Mouse (Mus musculus) left cerebral cortex, adult 2 months (tissue): ENCODE data around the gene Chchd5. TPM values are rescaled to one million over a fixed set of nuclear protein-coding genes. Genes with fewer than 3 reads are reported as not detected.

ENCODE experiments used
- DNase-seq, 2 experiments: peaks; one replicate each; pipeline ENCODE4 v3.0.0; 2021 to 2022; ENCODE audit warnings: low spot score in 2 of 2, mixed read lengths in 1 of 2; ENCODE audit errors: extremely low spot score in 1 of 2
- H3K27ac ChIP-seq: fragments of 200-600 bp; 2 replicates; pipeline ENCODE4 v1.8.1; 2022
- H3K4me3 ChIP-seq: fragments of 200-600 bp; 2 replicates; pipeline ENCODE4 v1.8.1; 2022
- CTCF ChIP-seq: fragments of 200-600 bp; IDR thresholded peaks from 2 replicates; pipeline ENCODE4 v1.8.1; 2022; ENCODE audit warnings: antibody characterized with exemption, mild to moderate bottlenecking, moderate library complexity
- intact Hi-C: fragments of 180-260 bp; cut with DNase I; formaldehyde crosslinking; loops from one replicate; pipeline ENCODE4 v1.15.1; 2025
- total RNA-seq, 2 experiments: library from RNA; stranded (reverse); gene quantifications; 2 replicates each; pipeline ENCODE4 v1.2.3; 2021

The Chchd5 gene
- total RNA-seq, 2 experiments from 2014 or later: 10.2 to 12.2 TPM

DNA sequence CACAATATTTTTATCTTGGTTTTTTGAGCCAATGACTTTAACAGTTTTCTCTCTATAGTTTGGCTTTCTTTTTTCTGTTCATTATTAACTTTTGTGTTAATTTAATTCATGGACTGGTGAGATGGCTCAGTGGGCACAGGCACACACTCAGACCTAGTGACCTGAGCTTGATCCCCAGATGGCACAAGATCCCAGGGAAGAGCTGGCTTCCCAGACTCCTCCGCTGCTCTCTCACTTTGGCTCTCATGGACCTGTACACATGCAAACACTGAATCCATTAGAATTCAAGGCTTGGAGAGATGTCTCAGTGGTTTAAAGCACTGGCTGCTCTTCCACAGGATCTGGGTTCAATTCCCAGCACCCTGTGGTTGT lies 13.1 kb upstream of the Chchd5 start:
- H3K4me3 ChIP-seq: no peak overlapping the region
- DNase-seq: no peak
- no peak overlapping the region for H3K27ac ChIP-seq
- intact Hi-C loops: no loop called here
- TF ChIP-seq CTCF: no peak

DNA sequence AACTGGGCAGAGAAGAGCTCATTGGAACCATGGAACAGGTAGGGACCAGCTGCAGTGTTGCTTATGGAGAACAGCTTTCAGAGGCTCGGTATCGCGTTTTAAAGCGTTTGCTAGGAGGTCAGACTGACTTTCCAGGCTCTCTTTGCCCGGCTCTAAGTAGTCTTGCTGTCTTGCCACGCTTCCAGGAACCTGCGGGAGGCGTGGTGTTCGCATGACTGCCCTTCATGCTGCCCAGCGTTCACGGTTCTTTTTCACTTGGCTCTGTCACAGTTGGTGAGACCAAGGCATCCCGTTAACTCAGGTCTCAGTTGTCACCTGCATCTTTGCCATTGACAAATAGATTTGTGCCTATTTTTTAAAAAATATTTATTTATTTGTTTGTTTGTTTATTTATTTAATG lies 11.4 kb upstream of the Chchd5 start:
- H3K27ac ChIP-seq: no peak overlapping the region
- TF ChIP-seq CTCF: no peak; the same call in 1 of the 2 replicates
- intact Hi-C loops: no loop called here
- H3K4me3 ChIP-seq: no peak overlapping the region
- DNase-seq: no peak

DNA sequence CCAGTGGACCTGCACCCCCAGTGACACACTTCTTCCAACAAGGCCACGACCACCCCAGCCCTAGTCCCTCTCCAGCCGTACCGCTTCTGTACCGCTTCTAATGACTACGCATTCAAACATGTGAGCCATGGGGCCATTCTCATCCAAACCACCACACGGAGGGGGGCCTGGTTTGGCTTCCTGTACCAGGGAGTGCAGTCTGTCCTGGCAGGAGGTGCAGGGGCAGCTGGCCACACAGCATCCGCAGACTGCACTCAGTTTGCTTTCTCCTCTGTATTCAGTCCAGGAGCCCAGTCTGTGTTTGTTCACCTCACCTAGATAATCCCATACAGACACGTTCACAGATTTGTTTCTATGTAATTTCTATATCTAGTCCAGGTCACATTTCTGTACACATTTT lies 7.5 kb upstream of the Chchd5 start:
- TF ChIP-seq CTCF: no peak
- H3K27ac ChIP-seq: no peak overlapping the region
- intact Hi-C loops: no loop called here
- H3K4me3 ChIP-seq: no peak overlapping the region
- DNase-seq: no peak

DNA sequence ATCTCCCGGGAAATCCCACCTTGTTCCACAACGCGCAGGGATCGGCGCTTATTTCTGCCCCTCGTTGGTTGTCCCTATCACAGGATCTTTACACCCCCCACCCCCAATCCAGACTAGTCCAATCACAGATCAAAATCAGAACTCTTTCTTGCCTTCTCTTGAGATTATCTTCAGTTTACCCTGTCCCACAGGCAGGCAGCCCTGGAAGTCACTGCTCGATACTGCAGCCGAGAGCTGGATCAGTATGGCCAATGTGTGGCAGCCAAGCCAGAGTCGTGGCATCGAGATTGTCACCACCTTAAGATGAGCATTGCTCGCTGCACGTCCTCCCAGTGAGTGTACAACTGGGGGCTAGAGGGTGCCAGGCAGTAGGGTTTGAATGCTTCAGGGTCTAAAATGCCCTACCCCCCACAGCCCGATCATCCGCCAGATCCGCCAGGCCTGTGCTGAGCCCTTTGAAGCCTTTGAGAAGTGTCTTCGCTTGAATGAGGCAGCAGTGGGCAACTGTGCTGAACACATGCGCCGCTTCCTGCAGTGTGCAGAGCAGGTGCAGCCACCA lies 566 bp downstream of the Chchd5 start:
- intact Hi-C loops: loop anchor here (1.0 to 2.0 kb wide), 2 partner anchors 30 to 69 kb away; partner anchors contain the start of genes Polr1b and Slc20a1
- Histone ChIP-seq H3K27ac (peak overlapping the region; percentile 84), H3K4me3 (peak overlapping the region; percentile 63)
- peak in 1 of 2 experiments; percentile 25 for DNase-seq
- TF ChIP-seq CTCF: no peak

DNA sequence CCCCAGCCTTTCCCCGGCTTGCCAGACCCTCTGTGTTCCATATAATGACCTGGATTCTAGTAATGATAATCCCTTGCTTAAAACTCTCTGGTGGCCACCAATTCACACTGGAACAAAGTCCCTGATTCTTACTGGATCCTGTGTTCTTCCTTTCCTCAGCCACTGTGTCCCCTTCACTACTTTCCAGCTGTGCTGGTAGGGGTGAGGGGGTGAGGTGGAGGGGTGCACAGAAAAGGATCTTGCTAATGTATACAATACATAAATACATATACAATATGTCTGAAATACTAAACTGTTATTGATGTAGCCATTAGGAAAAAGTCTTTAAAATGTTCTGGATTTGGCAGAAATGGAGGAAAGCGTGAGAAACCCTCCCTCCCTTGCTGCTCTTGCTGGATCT lies 1.3 kb downstream of the Chchd5 start:
- no peak for TF ChIP-seq CTCF
- DNase-seq: no peak
- H3K4me3 ChIP-seq: no peak overlapping the region; the same call in 1 of the 2 replicates
- intact Hi-C loops: no loop called here
- H3K27ac ChIP-seq: peak overlapping the region; percentile 84; the same call in 1 of the 2 replicates

DNA sequence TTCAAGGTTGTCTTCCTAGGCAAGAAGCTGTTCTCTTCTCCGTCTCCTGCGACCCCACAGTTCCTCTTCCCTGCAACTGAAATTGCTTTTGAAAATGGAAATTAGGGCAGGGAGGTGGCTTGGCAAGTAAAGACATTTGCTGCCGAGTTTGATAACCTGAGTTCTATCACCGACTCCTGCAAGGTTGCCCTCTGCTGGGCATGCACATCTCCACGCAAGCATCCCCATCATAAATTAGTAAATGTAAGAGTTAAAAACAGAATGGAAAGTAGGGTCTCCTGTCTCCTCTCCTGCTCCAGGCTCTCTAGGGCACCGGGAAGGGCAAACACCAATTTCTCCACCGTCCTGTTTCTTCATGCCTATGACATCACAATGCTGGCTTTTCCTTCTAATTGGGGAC lies 2.7 kb downstream of the Chchd5 start:
- H3K27ac ChIP-seq: no peak overlapping the region; the same call in 1 of the 2 replicates
- peak; percentile 26 for TF ChIP-seq CTCF
- intact Hi-C loops: no loop called here
- no peak for DNase-seq
- no peak overlapping the region for H3K4me3 ChIP-seq

DNA sequence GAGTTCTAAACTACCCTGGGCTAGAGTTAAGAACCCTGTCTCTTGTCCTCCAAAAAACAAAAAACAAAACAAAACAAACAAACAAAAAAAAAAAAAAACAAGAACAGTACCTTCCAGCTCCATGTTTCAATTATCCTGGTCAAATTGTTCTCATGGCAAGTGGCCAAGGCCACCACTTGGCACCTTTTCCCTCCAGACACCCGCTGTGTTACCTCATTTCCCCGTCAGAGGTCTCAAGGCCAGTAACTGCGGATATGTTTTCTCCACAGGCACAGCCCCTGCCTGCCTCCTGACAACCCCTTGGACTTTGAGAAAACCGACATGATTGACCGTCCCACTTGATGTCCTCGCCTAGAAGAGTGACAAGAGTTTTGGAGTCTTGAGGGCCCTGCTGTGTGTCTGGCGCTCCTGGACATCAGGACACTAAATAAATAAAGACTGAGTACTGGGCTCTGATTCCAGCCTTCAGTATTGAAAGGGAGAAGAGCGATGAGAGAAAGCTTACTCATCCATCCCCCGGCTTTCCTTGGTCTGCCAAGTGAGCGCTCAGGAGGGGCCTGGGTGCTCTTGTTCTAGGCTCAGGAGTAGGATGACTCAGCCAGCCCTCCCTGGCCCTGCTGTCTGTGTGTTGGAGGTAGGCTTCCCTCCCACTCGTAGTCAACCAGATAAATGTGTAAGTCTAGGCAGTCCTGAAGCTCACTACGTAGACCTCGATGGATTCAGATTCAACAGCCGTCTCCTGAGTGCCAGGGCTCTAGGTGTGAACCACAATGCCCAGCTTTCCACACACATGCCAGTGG lies 3.7 kb downstream of the Chchd5 start:
- TF ChIP-seq CTCF: no peak
- H3K4me3 ChIP-seq: no peak overlapping the region
- peak; percentile 64 to 65 for DNase-seq
- peak overlapping the region; percentile 69 for H3K27ac ChIP-seq
- intact Hi-C loops: no loop called here

DNA sequence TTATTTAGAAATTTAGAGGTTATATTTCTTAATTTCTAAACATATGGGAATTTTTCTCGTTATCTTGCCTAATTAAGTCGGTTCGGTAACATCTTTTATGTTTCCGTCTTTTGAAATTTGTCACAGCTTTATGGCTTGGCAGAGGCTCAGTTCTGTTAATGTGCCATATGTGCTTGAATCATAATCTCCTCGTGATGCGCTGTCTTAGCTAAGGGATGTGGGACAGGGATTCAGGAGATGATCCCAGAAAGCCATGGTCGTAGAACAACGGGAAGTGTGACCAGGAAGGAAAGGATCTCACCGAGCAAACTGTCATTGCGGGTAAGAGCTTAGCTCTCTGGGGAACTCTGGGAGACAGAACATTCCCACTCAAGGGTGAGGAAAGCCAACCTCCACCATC lies 10.4 kb downstream of the Chchd5 start:
- Histone ChIP-seq H3K27ac (peak overlapping the region; percentile 65), H3K4me3 (no peak overlapping the region)
- intact Hi-C loops: loop anchor here (2.0 kb wide), 1 partner anchor 43 kb away; no protein-coding TSS in a partner anchor
- TF ChIP-seq CTCF: no peak
- peak in 1 of 2 experiments; percentile 33 for DNase-seq

DNA sequence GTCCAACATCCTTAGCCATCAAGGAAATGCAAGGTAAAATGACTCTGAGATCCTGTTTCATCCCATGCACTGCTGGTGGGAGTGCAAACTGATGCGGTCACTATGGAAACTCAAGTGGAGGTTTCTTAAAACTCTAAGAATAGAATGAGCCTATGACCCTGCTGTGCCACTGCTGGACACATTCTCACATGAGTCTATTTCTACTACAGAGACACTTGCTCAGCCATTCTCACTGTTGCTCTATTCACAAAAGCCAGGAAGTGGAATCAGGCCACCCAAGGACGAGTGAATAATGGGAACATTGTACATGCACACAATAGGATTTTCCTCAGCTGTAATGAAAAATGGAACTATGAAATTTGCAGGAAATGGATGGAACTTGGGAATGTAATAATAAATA lies 19.3 kb downstream of the Chchd5 start:
- Histone ChIP-seq H3K27ac (no peak overlapping the region), H3K4me3 (no peak overlapping the region)
- TF ChIP-seq CTCF: no peak
- no peak for DNase-seq
- intact Hi-C loops: no loop called here

DNA sequence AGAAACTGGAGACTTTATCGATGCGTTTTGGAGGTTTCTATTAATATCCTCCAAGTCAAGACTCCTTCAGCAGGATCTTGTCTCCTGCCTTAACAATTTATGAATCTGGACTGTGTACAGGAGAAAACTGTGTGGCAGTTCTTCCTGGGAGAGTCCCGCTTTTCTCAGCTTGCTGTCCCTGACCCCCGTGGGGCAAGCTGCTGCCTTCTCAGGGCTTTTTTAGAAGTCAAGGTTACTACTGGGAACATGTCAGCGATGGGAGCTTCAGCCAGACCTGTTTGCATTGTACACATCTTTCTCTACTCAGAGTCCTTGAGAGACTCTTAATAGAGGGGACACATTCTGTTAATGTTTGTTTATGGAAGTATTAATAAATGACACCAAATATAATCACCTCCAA lies 20.9 kb downstream of the Chchd5 start:
- TF ChIP-seq CTCF: no peak
- no peak for DNase-seq
- no peak overlapping the region for H3K4me3 ChIP-seq
- no peak overlapping the region for H3K27ac ChIP-seq
- intact Hi-C loops: no loop called here

DNA sequence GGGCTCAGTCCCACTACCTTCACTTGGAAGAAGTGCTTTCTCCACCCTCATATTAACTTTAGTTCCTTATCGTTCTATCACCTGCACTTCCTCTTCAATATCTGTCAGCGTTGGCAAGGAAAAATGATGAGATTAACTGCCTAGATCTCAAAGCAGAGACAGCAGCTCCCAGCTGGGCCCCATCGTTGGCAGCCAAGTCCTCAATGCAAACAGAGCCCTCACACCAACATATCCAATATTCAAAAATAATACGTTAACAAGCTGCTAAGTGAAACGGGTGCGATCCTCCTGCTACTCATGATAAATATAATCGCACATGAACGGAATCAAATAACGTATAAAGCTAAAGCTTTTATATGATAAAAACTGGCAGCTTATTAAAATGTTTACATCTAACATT lies 21.6 kb downstream of the Chchd5 start:
- Histone ChIP-seq H3K4me3 (no peak overlapping the region), H3K27ac (no peak overlapping the region)
- no peak for TF ChIP-seq CTCF
- intact Hi-C loops: no loop called here
- DNase-seq: no peak

DNA sequence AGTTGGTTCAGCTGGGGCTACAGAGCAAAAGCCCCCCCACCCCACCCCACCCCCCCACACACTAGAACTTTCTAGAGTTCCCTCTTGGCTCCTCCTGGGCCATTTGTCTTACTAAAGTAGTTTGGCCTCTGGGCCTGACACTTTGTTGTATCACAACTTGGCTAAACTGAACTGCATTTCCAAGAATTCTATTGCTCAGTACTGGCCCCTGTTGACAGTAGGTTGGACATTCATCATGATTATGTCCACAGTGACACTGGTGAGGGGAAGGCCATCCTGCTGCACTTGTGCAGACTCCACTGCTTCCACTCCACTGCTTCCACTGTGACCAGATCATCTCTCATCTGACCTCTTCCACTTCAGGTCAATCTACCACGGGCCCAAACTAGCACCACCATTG lies 23.3 kb downstream of the Chchd5 start:
- no peak for DNase-seq
- intact Hi-C loops: no loop called here
- no peak for TF ChIP-seq CTCF
- no peak overlapping the region for H3K27ac ChIP-seq
- no peak overlapping the region for H3K4me3 ChIP-seq

DNA sequence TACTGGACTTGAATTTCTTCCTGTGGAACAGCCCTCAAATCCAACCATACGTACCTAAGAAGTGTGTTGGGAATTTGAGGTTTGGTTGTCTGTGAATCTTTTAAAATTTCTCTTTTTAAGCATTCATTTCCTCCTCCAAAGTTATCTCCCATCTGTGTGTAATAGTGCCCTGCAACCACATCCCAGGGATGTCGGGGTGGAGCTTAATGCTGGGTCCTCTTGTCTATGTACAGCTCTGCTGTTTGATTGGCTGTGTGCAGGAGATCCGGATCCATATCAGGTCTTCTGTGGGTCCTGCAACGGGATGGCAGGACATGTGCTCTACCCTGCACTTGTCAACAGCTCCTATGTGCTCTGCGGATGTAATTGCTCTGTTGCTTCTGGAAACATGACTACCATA lies 35.3 kb downstream of the Chchd5 start:
- Histone ChIP-seq H3K27ac (no peak overlapping the region), H3K4me3 (no peak overlapping the region)
- TF ChIP-seq CTCF: no peak
- intact Hi-C loops: no loop called here
- DNase-seq: no peak
